Mouse (Mus musculus) left cerebral cortex, postnatal 25 days (tissue): Measurements from ENCODE around the gene Fubp3. TPM values are rescaled to one million over a fixed set of nuclear protein-coding genes. Genes with fewer than 3 reads are reported as not detected.

Experiments
- DNase-seq, 2 experiments: peaks; one replicate each; pipeline ENCODE4 v3.0.0; 2022; ENCODE audit warnings: low spot score in 2 of 2, mixed read lengths in 1 of 2
- intact Hi-C: fragments of 180-260 bp; cut with DNase I; formaldehyde crosslinking; loops from one replicate; pipeline ENCODE4 v1.15.1; 2025
- total RNA-seq, 2 experiments: library from RNA; stranded (reverse); gene quantifications; 2 replicates each; pipeline ENCODE4 v1.2.3; 2021

Fubp3 gene
- total RNA-seq, 2 experiments from 2014 or later: 42.4 to 43.1 TPM

DNA sequence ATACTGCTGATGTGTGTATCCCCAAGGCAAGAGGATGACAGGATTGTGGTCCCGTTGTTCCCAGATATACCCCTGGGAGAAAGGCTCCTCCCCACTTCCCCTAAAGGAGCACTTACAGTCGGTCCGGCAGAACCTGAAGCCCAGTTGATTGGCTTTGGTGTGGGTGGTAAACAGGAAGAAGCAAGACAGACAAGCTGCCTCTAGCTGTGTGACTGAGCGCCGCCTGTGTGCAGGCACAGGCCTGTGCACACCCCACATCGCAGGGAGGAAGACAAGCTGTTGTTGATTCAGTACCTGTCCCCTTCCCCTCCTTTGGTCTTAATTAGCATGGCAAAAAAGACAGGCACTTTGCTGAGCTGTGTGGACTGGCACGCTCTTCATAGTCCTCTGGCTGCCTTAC is 41.3 kb downstream of the Fubp3 start:
- intact Hi-C loops: no loop called here
- no peak for DNase-seq

DNA sequence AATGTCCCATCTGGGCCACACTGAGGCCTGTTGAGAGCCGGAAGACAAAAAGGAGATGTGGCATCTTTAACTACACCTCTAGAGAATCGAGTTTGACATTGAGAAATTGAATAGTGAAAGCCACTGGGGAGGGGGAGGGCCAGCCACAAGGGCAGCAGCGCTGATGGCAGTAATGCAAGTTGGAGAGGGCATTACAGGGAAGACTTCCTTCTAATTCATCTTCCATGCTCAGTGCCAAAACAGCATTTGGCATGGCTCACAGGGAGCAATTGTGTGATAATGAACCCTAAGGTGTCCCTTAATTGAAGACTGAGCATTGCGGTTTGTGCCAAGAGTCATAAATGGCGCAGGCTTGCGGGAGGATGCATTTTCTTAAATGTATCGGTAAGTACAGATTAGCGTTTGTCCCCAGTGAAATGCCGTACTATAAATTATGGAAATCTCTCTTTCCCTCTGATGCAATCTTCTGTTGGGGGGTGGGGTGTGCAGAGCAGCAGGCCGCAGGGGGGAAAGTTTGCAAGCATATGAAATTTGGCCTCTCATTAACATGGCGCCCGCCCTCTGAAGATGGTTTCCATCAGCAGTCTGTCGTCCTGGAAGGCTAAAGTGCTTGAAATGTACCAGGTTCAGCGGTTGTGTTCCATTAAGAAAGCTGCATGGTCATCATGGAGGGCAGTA is 46.2 kb downstream of the Fubp3 start:
- no peak for DNase-seq
- intact Hi-C loops: no loop called here

DNA sequence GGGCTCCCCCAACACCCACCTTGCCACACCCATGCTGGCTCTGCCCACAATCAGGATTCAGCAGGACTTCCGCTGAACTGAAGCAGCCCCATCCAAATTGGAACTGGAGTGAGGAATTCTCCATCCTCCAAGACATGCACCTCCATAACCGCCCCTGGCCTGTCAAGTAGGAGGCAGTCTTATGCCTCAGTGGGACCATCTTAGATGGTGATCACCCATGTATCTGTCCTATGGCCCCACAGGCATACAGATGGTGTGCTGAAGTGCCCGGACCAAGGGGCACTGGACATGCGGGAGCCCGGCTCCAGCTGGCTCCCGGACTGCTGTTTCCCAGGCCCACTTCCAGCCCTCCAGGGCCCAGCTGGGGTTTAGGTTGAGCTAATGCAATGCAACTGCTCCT is 46.8 kb downstream of the Fubp3 start:
- intact Hi-C loops: no loop called here
- no peak for DNase-seq

DNA sequence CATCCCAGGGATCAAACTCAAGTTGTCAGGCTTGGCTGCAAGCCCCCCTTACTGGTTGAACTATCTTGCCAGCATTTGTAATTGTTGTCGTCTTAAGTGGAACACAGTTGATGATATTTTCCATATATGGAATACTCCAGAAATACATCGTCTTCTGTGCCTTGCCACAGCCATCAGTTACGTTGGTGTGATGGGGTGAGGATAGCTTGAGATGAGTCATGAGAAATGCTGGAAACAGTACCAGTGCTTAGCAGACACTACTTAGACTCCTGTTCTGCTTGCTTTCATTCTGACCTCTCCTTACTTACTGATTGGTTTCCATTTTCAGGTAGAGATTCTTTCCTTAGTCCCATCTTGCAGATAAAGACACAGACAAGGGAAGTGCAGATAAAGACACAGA is 61.1 kb downstream of the Fubp3 start:
- DNase-seq: peak in 1 of 2 experiments; percentile 54
- intact Hi-C loops: no loop called here

DNA sequence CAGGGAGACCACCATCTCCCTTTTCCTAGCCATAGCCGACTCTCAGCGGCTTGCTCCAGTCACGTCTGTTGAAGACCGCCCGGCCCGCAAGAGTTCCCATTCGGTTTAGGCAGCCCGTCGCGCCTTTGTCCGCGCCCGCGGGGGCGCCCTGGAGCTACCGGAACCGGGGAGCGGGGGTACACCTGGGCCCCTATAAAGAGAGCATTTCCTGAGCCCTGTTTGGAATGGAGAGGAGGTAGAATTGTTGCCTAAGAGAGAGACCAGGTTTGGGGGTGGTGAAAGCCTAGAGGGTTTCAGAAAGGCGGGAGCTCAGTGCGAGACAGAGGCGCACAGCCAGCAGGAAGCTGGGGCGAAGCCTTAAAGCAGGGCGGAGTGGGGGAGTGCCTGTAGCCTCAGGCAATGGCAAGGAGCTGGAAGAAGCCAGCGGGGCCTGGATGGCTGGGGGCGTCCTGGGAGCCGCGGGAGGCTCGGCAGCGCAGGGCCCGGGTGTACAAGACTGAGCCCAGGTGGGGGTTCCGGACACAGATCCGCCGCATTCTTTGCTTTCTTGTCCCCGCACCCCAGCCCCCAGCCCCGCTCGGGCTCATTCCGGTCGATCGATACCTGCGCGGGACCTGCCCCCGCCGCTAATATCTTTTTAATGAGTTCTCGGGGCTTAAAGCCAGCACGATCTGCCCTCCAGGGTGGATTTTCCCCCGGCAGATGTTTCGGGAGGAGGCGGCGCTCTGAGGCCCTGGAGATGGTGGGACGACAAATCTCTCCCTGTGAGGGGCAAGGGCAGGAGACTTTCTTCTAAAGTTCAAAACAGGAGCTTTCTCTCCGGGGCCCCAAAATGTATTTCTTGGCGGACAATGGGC is 63.1 kb downstream of the Fubp3 start:
- intact Hi-C loops: no loop called here
- DNase-seq: peak in 1 of 2 experiments; percentile 36

DNA sequence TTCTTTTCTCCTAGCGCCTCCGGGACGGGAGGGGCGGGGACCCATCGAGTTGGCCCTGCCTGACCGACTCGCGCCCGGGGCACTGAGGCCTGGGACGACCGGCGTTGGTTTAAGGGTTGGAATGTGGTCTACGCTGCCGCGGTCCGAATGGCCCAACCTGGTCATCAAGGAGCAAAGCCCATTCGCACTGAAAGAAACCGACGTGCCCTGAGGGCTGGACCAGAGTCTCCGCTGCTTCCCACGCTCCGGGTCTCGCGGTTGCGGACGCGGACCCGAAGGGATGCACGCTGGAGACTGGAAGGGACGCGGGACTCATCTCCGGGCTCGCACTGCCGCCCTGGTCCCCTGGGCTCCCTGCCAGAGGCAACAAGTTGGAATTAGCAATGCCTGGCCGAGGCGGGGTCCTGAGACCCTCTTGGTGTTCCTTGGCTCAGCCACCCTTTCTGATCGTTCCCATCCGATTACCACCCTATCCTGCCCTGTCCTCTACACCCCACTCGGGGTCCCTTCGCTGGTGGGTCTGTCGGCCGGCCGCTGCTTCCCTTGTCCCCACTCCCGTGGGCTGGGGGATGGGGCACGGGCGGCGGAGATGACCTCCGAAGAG is 63.8 kb downstream of the Fubp3 start:
- DNase-seq: no peak
- intact Hi-C loops: no loop called here

DNA sequence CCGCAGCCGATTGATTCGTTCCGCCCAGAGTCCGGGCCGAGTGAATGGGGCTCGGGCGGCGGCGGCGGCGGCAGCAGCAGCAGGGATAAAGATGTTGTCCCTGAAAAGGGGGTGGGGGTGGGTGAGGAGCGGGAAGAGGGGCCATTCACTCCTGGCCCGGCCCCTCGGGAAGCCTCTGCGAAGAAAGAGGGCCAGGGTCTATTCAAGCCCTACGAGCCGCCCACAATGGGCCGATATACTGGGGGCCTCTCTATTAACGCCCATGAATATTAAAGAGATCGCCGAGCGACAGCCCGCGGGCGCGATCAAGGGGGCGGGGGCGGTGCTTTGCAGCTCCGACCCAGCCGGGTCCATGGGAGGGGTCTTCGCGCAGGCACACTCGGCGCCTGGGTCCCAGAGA is 64.3 kb downstream of the Fubp3 start:
- intact Hi-C loops: no loop called here
- DNase-seq: no peak

DNA sequence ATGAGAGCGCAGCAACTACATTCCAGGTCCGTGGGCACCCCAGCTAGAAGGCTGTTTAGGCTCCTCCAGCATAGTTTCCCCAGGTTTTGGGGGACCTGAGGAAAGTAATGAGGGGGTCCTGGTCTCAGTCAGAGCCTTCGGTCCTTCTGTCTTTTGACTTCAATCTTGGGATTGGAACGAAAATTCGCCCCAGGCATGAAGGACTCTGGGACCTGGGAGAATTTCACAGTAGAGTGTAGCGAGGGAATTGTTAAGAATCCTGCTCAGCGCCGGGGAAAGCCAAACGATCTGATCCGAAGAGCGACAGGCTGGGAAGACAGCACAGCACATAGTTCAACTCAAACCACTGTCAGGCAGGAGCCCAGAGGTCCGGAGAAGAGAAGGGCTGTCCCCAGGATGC is 64.9 kb downstream of the Fubp3 start:
- DNase-seq: no peak
- intact Hi-C loops: no loop called here

DNA sequence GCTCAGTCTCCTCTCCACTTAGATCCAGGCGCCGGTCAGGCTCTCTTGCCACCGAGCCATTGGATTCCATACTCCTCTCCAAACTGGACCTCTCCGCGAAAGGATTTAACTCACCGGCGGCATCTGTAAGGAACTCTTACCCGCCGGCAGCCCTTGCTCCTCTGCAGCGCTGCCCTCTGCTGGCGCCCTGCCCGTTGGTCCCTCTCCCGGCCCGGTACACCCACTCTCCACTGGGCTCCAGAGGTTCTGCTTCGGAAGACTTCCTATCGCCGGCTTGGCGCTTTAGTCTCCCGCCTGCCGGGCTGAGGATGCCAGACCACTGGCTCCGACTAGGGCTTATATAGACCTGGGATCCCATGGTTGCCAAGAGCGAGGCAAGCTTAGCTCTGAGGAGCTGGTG is 65.4 kb downstream of the Fubp3 start:
- intact Hi-C loops: no loop called here
- DNase-seq: no peak

DNA sequence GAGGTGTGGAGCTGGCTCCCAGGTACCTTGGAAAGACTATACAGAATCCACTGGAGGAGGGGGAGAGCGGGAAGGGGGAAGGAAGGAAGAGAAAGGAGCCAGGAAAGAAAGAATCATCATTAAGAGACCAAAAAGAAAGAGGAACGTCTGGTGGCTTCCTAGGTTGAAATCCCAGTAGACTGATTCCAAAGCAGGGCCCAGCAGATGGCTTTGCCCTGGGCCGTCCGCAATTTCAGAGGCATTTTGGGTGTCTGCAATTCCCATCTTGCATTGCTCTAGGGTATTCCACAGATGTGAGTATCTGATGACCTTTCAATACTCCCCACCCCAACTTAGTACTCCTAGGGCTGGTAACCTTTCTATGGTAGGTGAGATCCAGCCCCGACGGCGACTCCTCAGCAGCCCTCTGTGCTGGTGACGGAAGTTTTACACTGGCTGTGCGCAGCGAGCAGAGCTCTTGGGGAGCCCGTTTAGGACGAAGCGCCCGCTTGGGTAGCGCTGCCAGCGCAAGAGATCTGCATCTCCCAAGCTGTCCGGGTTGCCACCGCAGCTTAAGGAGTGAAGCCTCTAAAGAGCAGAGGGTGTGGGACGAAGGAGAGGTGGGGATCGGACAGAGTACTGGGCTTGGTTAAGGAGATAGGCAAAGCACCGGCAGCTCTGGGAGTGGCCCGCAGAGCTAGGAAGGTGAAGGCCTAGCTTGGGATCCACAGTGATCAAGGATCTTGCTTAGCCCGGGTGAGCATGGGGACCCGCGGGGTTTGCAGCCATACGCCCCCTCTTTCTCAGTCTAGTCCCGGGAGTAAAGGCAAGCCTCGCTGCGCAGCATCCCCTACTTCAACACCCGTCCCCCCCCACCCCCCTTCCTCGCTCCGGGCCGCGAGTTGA is 66.4 kb downstream of the Fubp3 start:
- no peak for DNase-seq
- intact Hi-C loops: no loop called here

DNA sequence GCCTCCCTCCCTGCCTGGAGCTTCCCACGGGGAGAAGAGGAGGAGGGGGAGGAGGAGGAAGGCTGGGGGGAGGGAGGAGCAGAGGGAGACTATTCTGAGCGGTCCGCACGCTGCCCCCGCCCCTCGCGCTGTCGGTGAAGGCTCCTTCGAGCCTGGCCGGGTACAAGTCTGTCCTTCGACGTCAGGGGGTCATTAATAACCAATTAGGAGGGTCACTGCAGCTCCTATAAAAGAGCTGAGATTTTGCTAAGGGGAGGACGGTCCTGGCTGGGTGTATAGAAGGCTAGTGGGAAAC is 67.0 kb downstream of the Fubp3 start:
- intact Hi-C loops: no loop called here
- DNase-seq: no peak

DNA sequence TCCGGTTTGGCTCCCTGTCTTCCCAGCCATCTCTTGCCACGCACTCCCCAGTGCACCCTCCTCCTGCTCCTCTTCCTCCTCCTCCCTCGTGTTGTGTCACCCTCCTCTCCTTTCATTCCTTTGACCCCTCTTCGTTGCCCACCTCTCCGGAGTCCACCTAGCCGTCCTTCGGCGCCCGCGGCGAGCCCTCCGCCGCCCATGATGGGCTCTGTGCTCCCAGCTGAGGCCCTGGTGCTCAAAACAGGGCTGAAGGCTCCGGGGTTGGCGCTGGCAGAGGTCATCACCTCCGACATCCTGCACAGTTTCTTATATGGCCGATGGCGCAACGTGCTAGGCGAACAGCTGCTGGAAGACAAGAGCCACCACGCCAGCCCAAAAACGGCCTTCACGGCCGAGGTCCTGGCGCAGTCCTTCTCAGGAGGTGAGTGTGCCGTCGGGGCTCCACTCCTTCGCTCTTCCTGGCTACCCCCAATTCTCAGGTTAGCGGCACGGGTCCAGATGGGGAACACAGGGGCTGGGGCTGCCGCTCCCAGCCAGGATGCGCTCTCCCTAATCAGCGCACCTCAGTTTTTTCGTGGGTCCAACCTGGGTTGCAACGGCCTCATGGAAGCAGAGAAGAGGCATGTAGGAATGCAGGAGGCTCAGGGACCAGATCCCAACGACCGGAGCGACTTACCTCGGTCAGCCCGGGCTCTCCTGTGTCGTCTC is 67.6 kb downstream of the Fubp3 start, which contains the start of gene Prdm12:
Prdm12 (plus strand) TSS at position 137 of the 708 bp plus-strand sequence.
- intact Hi-C loops: no loop called here
- DNase-seq: no peak

DNA sequence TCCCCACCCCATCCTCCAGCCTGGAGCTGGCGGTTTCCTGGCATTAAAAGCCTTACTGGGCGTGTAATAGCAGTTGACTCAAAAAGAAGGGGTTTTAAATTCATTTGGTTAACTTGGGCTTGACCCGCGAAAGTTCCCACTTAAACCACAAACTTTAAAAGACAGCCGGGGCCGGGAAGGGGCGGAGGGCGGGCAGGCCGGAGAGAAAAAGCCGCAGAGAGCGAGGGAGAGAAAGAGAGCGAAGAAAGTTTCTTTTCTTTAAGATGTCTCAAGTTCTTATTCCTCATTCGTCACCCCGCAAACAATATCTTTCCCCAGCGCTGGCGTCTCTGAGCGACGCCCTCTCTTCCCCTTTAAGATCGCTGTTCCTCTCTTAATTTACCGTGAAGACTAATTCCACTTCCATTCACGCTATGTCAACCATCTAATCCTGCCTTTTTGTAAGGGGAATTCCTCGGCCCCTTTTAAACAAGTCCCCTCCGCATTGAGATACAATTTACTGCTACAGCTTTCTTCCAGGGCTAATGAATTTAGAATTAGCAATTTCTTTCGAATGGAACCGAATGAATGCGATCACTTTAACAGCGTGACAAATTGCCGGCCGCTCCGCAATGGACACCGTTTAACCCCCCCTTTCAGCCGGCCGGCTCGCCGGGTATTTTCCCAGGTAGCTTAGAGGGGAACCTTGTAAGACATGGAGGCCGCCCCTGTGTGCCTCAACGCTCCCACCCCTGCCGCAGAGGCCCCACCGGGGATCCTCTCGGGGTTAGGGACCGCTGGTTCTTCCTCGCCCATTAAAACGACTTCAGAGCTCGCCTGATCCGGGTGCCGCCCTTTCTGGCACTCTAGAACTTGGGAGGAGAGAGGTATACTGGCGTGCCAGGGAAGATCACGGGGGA is 68.4 kb downstream of the Fubp3 start:
- intact Hi-C loops: no loop called here
- DNase-seq: no peak

DNA sequence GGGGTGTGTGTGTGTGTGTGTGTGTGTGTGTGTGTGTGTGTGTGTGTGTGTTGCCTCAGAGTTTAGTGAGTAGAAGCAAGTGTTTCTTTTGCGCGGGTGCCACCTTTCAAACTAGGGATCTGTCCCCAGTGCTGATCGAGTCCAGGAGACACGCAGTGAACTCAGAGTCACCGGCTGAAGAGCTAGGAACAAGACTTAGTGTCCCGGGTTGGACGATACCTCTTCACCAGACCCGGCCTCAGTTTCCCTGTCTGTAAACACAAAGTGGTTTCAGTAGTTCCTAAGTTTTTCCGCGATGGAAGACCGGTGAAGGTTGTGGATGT is 69.0 kb downstream of the Fubp3 start:
- no peak for DNase-seq
- intact Hi-C loops: no loop called here

DNA sequence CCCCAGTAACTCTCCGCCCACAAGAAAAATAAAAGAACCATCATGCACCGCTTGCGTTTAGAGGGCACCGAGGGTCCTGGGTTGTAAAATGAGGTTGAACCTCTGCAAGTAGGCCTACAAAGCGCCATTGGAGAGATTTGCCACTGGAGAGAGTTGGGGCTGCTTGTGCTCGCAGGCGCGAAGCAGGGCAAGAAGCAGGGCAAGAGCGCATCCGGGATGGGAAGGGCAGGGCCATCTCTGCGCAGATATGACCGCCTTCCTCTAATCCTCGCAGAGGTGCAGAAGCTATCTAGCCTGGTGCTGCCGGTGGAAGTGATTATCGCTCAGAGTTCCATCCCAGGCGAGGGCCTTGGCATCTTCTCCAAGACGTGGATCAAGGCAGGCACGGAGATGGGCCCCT is 69.5 kb downstream of the Fubp3 start:
- DNase-seq: no peak
- intact Hi-C loops: no loop called here

DNA sequence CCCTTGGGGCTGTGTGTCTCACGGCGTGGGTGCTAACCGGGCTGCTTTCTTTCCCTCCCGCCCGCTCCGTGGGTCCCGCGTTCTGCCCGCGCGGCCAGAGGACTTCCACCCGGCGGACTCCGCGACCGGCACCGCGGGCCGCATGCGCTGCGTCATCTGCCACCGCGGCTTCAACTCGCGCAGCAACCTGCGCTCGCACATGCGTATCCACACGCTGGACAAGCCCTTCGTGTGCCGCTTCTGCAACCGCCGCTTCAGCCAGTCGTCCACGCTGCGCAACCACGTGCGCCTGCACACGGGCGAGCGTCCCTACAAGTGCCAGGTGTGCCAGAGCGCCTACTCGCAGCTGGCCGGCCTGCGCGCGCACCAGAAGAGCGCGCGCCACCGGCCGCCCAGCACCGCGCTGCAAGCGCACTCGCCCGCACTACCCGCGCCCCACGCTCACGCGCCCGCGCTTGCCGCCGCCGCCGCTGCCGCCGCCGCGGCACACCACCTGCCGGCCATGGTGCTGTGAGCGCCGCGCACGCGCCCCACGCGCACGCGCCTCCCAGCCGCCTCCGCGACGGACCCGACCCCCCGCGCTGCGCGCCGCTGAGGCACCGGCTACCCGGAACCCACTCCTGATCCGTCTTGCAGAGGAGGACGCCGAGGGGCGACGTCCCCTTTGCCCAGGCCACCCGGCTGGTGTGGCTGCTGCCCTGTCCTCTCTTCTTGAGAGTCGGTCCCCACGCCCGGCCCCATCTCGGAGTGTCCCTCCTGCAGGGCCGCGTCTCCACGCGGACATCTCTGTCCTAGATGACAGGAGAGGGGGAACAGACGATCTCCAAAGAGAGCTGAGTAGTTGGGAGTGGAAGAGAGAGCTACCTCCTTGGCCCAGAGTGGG is 81.8 kb downstream of the Fubp3 start:
- peak; percentile 82 to 90 for DNase-seq
- intact Hi-C loops: loop anchor here (2.0 kb wide), 1 partner anchor 81 kb away; the partner anchor contains the start of gene Fubp3

DNA sequence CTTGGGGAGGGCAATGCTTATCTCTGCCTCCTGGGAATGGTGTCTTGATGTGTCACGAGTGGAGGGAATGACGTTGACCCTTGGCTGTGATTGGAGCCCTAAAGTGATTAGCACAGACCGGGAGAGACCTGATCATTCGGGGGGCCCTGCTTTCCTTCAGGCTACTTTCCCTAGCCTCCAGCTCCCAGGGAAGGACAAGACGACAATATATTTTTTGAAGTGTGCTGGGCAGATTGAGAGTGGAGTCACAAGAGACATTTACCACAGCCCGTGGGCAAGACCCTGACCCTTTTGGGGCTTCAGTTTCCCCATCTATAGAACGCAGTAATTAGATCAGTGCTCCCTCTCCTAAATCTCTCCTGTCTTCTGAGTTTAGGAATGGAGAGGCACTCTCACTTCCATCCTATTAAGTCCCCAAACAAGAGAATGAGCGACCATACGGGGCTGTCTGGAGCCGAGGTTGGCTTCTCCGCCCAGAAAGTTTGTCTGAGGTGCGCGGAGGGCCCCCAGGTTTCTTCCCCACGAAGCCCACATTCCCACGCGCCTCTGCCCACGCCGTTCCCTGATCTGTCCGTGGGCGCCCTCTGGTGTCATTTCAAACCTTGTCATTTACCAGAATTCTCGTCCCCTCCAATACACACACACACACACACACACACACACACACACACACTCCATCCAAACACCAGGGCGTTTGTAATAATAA is 82.6 kb downstream of the Fubp3 start:
- intact Hi-C loops: loop anchor here (1.0 to 2.0 kb wide), 2 partner anchors 82 to 172 kb away; partner anchors contain the start of gene Fubp3
- peak; percentile 55 to 68 for DNase-seq
